Mouse (Mus musculus) MEL (cell line): ENCODE results near the gene Med27.

Source experiments
- CHD2 ChIP-seq: IDR thresholded peaks from 2 replicates; pipeline ENCODE4 v1.6.1; 2011; ENCODE audit warnings: low read length, improper control_type of control experiment
- CTCF ChIP-seq, 3 experiments: IDR thresholded peaks in 2 of 3; conservative IDR thresholded peaks in 1 of 3; 2 replicates each; pipeline ENCODE4 v1.5.1; 2011 to 2012; ENCODE audit warnings: low read length in 3 of 3, low read depth in 2 of 3, mild to moderate bottlenecking in 2 of 3, improper control_type of control experiment in 1 of 3, inconsistent platforms in 1 of 3, mixed read lengths in 1 of 3, moderate library complexity in 1 of 3; ENCODE audit not compliant: control insufficient read depth in 1 of 3, insufficient read depth in 1 of 3, poor library complexity in 1 of 3, severe bottlenecking in 1 of 3
- EP300 ChIP-seq, 2 experiments: IDR thresholded peaks; 2 replicates each; pipeline ENCODE4 v1.6.1; 2011; ENCODE audit warnings: improper control_type of control experiment in 2 of 2, low read length in 2 of 2, low read depth in 1 of 2, mild to moderate bottlenecking in 1 of 2
- ETS1 ChIP-seq: IDR thresholded peaks from 2 replicates; pipeline ENCODE4 v1.6.1; 2012; ENCODE audit warnings: low read depth, mild to moderate bottlenecking, inconsistent platforms, low read length, improper control_type of control experiment, moderate library complexity
- GATA1 ChIP-seq: IDR thresholded peaks from 2 replicates; pipeline ENCODE4 v1.6.1; 2011; ENCODE audit warnings: low read depth, low read length, improper control_type of control experiment
- MAFK ChIP-seq: IDR thresholded peaks from 2 replicates; pipeline ENCODE4 v1.6.1; 2011; ENCODE audit warnings: low read depth, mild to moderate bottlenecking, low read length, improper control_type of control experiment, borderline replicate concordance
- MEF2A ChIP-seq: IDR thresholded peaks from 2 replicates; pipeline ENCODE4 v1.6.1; 2014; ENCODE audit warnings: low read depth, mild to moderate bottlenecking, inconsistent platforms, low read length, improper control_type of control experiment; ENCODE audit not compliant: poor library complexity, insufficient replicate concordance, severe bottlenecking; ENCODE audit errors: extremely low read depth
- NELFE ChIP-seq: IDR thresholded peaks from 2 replicates; pipeline ENCODE4 v1.6.1; 2011; ENCODE audit warnings: low read depth, low read length, improper control_type of control experiment
- NRF1 ChIP-seq: IDR thresholded peaks from 2 replicates; pipeline ENCODE4 v1.6.1; 2014; ENCODE audit warnings: low read depth, mild to moderate bottlenecking, inconsistent platforms, low read length, improper control_type of control experiment, moderate library complexity; ENCODE audit not compliant: poor library complexity, insufficient read depth, severe bottlenecking
- POLR2A ChIP-seq, 2 experiments: IDR thresholded peaks; 2 replicates each; pipeline ENCODE4 v1.6.1; 2011 to 2012; ENCODE audit warnings: low read length in 2 of 2, mild to moderate bottlenecking in 2 of 2, control low read depth in 1 of 2, improper control_type of control experiment in 1 of 2, low read depth in 1 of 2, moderate library complexity in 1 of 2; ENCODE audit not compliant: control insufficient read depth in 1 of 2, insufficient read depth in 1 of 2, poor library complexity in 1 of 2
- POLR2AphosphoS2 ChIP-seq: IDR thresholded peaks from 2 replicates; pipeline ENCODE4 v1.6.1; 2011; ENCODE audit warnings: low read length, improper control_type of control experiment
- USF1 ChIP-seq: IDR thresholded peaks from 2 replicates; pipeline ENCODE4 v1.6.1; 2014; ENCODE audit warnings: low read depth, mild to moderate bottlenecking, inconsistent platforms, low read length, improper control_type of control experiment, moderate library complexity

GRCm38 (mm10) chr2:29387268-29387667, 40.6 kb downstream of the Med27 start:
- no peak for TF ChIP-seq CTCF (IDR thresholded peaks at IDR 0.05 in 2 of 3, conservative IDR thresholded peaks at IDR 0.05 in 1 of 3; ENCODE audit: control insufficient read depth in 1 of 3, insufficient read depth in 1 of 3, low read depth in 2 of 3, low read length in 3 of 3, poor library complexity in 1 of 3, severe bottlenecking in 1 of 3)
- no peak for TF ChIP-seq USF1
- no peak for TF ChIP-seq MEF2A
- TF ChIP-seq NRF1 = no peak
- no peak for TF ChIP-seq ETS1
- no peak for TF ChIP-seq CHD2
- TF ChIP-seq POLR2A (IDR thresholded peaks at IDR 0.05; ENCODE audit: control insufficient read depth in 1 of 2, insufficient read depth in 1 of 2, low read depth in 1 of 2, low read length in 2 of 2, poor library complexity in 1 of 2) = no peak
- TF ChIP-seq MAFK = no peak
- no peak for TF ChIP-seq POLR2AphosphoS2
- TF ChIP-seq GATA1 = no peak
- TF ChIP-seq NELFE = no peak
- TF ChIP-seq EP300 (IDR thresholded peaks at IDR 0.05; ENCODE audit: low read depth in 1 of 2, low read length in 2 of 2) = no peak
